Mouse (Mus musculus) heart, embryonic 15.5 days (tissue): ENCODE results near the gene Olig2. TPM values are rescaled to one million over a fixed set of nuclear protein-coding genes. Genes with fewer than 3 reads are reported as not detected.

Experiments
- ATAC-seq: fragments of 200-750 bp; cut with Nextera tagmentation; replicated peaks from 2 replicates; pipeline ENCODE4 v1.8.0; 2017; ENCODE audit warnings: low read depth, moderate TSS enrichment; ENCODE audit not compliant: insufficient number of reproducible peaks, insufficient read depth, low FRiP score
- H3K27ac ChIP-seq: fragments of 300-500 bp; sonication (generic); 2 replicates; pipeline ENCODE4 v1.5.1; 2015; ENCODE audit warnings: mild to moderate bottlenecking, inconsistent platforms
- H3K27me3 ChIP-seq: fragments of 300-500 bp; sonication (generic); 2 replicates; pipeline ENCODE4 v1.6.1; 2015; ENCODE audit warnings: inconsistent platforms
- H3K36me3 ChIP-seq: fragments of 300-500 bp; sonication (generic); 2 replicates; pipeline ENCODE4 v1.6.1; 2015; ENCODE audit warnings: mild to moderate bottlenecking, inconsistent platforms
- H3K4me1 ChIP-seq: fragments of 300-500 bp; sonication (generic); replicated peaks from 2 replicates; pipeline ENCODE4 v1.6.1; 2015; ENCODE audit warnings: inconsistent platforms
- H3K4me2 ChIP-seq: fragments of 300-500 bp; sonication (generic); 2 replicates; pipeline ENCODE4 v1.6.1; 2015; ENCODE audit warnings: inconsistent platforms, mild to moderate bottlenecking, moderate library complexity
- H3K4me3 ChIP-seq: fragments of 300-500 bp; sonication (generic); 2 replicates; pipeline ENCODE4 v1.5.1; 2015; ENCODE audit warnings: mild to moderate bottlenecking, inconsistent platforms
- H3K9ac ChIP-seq: fragments of 300-500 bp; sonication (generic); 2 replicates; pipeline ENCODE4 v1.6.1; 2015; ENCODE audit warnings: mild to moderate bottlenecking, inconsistent platforms
- H3K9me3 ChIP-seq: fragments of 300-500 bp; sonication (generic); replicated peaks from 2 replicates; pipeline ENCODE4 v1.6.1; 2016; ENCODE audit warnings: inconsistent platforms
- WGBS: fragments of 180-500 bp; shearing (Covaris S2); methylation state at CpG from one replicate; pipeline ENCODE4 v1.1.7; 2015; ENCODE audit warnings: mixed read lengths; 5-methylcytosine and 5-hydroxymethylcytosine counted together
- polyA plus RNA-seq: library from polyadenylated mRNA; unstranded; fragments of >200 nt; fragmentation: Nextera tagmentation; extraction: Ambion mirVana; gene quantifications from 2 replicates; pipeline ENCODE4 v1.2.1, GENCODE M21; 2015

Gene Olig2
- not detected in 2 replicates for polyA plus RNA-seq

GRCm38 (mm10) chr16:91225233-91226037 lies at the start of gene Olig2:
TSS of gene Olig2 (plus strand) at chr16:91225457.
- no peaks in the 10 kb centered on the region for H3K9me3 ChIP-seq
- no peaks in the 10 kb centered on the region for H3K36me3 ChIP-seq
- peaks cover 99% of the 10 kb centered on the region for H3K27me3 ChIP-seq
- no peak for ATAC-seq
- peaks cover 32% of the 10 kb centered on the region for H3K4me1 ChIP-seq
- WGBS, result 1% methylated on average over 53 of the region's 53 CpGs
- H3K4me3 ChIP-seq, result peak within 1 kb of the TSS; percentile 39
- no peak within 1 kb of the TSS for H3K27ac ChIP-seq
- no peak within 1 kb of the TSS for H3K9ac ChIP-seq
- peak within 1 kb of the TSS; percentile 57 for H3K4me2 ChIP-seq

GRCm38 (mm10) chr16:91175892-91176291 lies 49.4 kb upstream of the Olig2 start:
- Histone ChIP-seq H3K36me3 (no peaks in the 10 kb centered on the region), H3K4me1 (0 out of 2 replicates have a peak, but pooled peaks cover 4% of the 10 kb centered on the region), H3K4me2 (no peak overlapping the region), H3K9me3 (no peaks in the 10 kb centered on the region), H3K9ac (no peak overlapping the region), H3K4me3 (no peak overlapping the region), H3K27me3 (no peaks in the 10 kb centered on the region), H3K27ac (no peak overlapping the region)
- no peak for ATAC-seq
- WGBS, result 75% methylated on average over 8 of the region's 8 CpGs

- no peaks in the 10 kb centered on the region for H3K4me1 ChIP-seq
- 64% methylated on average over 8 of the region's 8 CpGs for WGBS
- H3K9ac ChIP-seq, result no peak overlapping the region
- no peaks in the 10 kb centered on the region for H3K36me3 ChIP-seq
- H3K4me2 ChIP-seq, result no peak overlapping the region
- no peak for ATAC-seq
- H3K4me3 ChIP-seq, result no peak overlapping the region
- no peak overlapping the region for H3K27ac ChIP-seq
- no peaks in the 10 kb centered on the region for H3K9me3 ChIP-seq
- H3K27me3 ChIP-seq, result no peaks in the 10 kb centered on the region
Observed at GRCm38 (mm10) chr16:91187046-91187445, 38.2 kb upstream of the Olig2 start.

GRCm38 (mm10) chr16:91187662-91188061 lies 37.6 kb upstream of the Olig2 start:
- H3K9ac ChIP-seq, result no peak overlapping the region
- H3K4me1 ChIP-seq, result no peaks in the 10 kb centered on the region
- no peak overlapping the region for H3K4me2 ChIP-seq
- H3K9me3 ChIP-seq, result no peaks in the 10 kb centered on the region
- H3K4me3 ChIP-seq, result no peak overlapping the region
- H3K27ac ChIP-seq, result no peak overlapping the region
- WGBS, result 70% methylated on average over 10 of the region's 10 CpGs
- ATAC-seq, result no peak
- no peaks in the 10 kb centered on the region for H3K36me3 ChIP-seq
- no peaks in the 10 kb centered on the region for H3K27me3 ChIP-seq

- H3K4me1 ChIP-seq, result no peaks in the 10 kb centered on the region
- H3K36me3 ChIP-seq, result no peaks in the 10 kb centered on the region
- H3K4me2 ChIP-seq, result no peak overlapping the region
- H3K9me3 ChIP-seq, result no peaks in the 10 kb centered on the region
- no peak for ATAC-seq
- no peak overlapping the region for H3K27ac ChIP-seq
- H3K9ac ChIP-seq, result no peak overlapping the region
- WGBS, result 76% methylated on average over 12 of the region's 12 CpGs
- no peaks in the 10 kb centered on the region for H3K27me3 ChIP-seq
- H3K4me3 ChIP-seq, result no peak overlapping the region
Observed at GRCm38 (mm10) chr16:91188304-91188703, 37.0 kb upstream of the Olig2 start.

- Histone ChIP-seq H3K27ac (no peak overlapping the region), H3K9ac (no peak overlapping the region), H3K27me3 (no peaks in the 10 kb centered on the region), H3K36me3 (no peaks in the 10 kb centered on the region), H3K4me1 (no peaks in the 10 kb centered on the region), H3K4me3 (no peak overlapping the region), H3K4me2 (no peak overlapping the region), H3K9me3 (no peaks in the 10 kb centered on the region)
- no peak for ATAC-seq
- 73% methylated on average over 6 of the region's 6 CpGs for WGBS
Observed at GRCm38 (mm10) chr16:91191233-91191632, 34.0 kb upstream of the Olig2 start.

- Histone ChIP-seq H3K9ac (no peak overlapping the region), H3K4me2 (no peak overlapping the region), H3K36me3 (no peaks in the 10 kb centered on the region), H3K4me3 (no peak overlapping the region), H3K9me3 (no peaks in the 10 kb centered on the region), H3K27me3 (no peaks in the 10 kb centered on the region), H3K4me1 (no peaks in the 10 kb centered on the region), H3K27ac (no peak overlapping the region)
- 73% methylated on average over 9 of the region's 9 CpGs for WGBS
- no peak for ATAC-seq
Observed at GRCm38 (mm10) chr16:91191663-91192237, 33.5 kb upstream of the Olig2 start.

GRCm38 (mm10) chr16:91192672-91193354 lies 32.4 kb upstream of the Olig2 start:
- no peak overlapping the region for H3K4me2 ChIP-seq
- no peak overlapping the region for H3K4me3 ChIP-seq
- no peak overlapping the region for H3K9ac ChIP-seq
- H3K27ac ChIP-seq, result no peak overlapping the region
- no peaks in the 10 kb centered on the region for H3K4me1 ChIP-seq
- WGBS, result 65% methylated on average over 15 of the region's 15 CpGs
- H3K27me3 ChIP-seq, result no peaks in the 10 kb centered on the region
- no peaks in the 10 kb centered on the region for H3K9me3 ChIP-seq
- no peak for ATAC-seq
- no peaks in the 10 kb centered on the region for H3K36me3 ChIP-seq

GRCm38 (mm10) chr16:91199815-91200214 lies 25.4 kb upstream of the Olig2 start:
- Histone ChIP-seq H3K9ac (no peak overlapping the region), H3K27me3 (no peaks in the 10 kb centered on the region), H3K36me3 (no peaks in the 10 kb centered on the region), H3K4me2 (no peak overlapping the region), H3K27ac (no peak overlapping the region), H3K9me3 (no peaks in the 10 kb centered on the region), H3K4me3 (no peak overlapping the region), H3K4me1 (no peaks in the 10 kb centered on the region)
- no peak for ATAC-seq
- WGBS, result 86% methylated on average over 7 of the region's 7 CpGs

- ATAC-seq, result no peak; the same call in 1 of the 2 replicates
- WGBS, result 74% methylated on average over 3 of the region's 3 CpGs
- no peak overlapping the region for H3K9ac ChIP-seq
Observed at GRCm38 (mm10) chr16:91202989-91203388, 22.3 kb upstream of the Olig2 start.

GRCm38 (mm10) chr16:91206371-91206770 lies 18.9 kb upstream of the Olig2 start:
- H3K27me3 ChIP-seq, result peaks cover 17% of the 10 kb centered on the region
- no peaks in the 10 kb centered on the region for H3K36me3 ChIP-seq
- H3K4me2 ChIP-seq, result no peak overlapping the region
- ATAC-seq, result no peak
- no peak overlapping the region for H3K9ac ChIP-seq
- H3K27ac ChIP-seq, result no peak overlapping the region
- no peaks in the 10 kb centered on the region for H3K4me1 ChIP-seq
- H3K4me3 ChIP-seq, result no peak overlapping the region
- 64% methylated on average over 1 of the region's 1 CpGs for WGBS
- no peaks in the 10 kb centered on the region for H3K9me3 ChIP-seq

More at GRCm38 (mm10) chr16:91202989-91203388, 22.3 kb upstream of the Olig2 start:
- H3K27me3 ChIP-seq, result 0 out of 2 replicates have a peak, but pooled peaks cover 5% of the 10 kb centered on the region
- H3K4me3 ChIP-seq, result no peak overlapping the region
- no peaks in the 10 kb centered on the region for H3K36me3 ChIP-seq
- H3K4me2 ChIP-seq, result no peak overlapping the region
- no peaks in the 10 kb centered on the region for H3K4me1 ChIP-seq
- no peak overlapping the region for H3K27ac ChIP-seq
- H3K9me3 ChIP-seq, result no peaks in the 10 kb centered on the region
